Mouse (Mus musculus) limb, embryonic 14.5 days (tissue): ENCODE results near the gene Slc35e3. TPM values are rescaled to one million over a fixed set of nuclear protein-coding genes. Genes with fewer than 3 reads are reported as not detected.

Source experiments
- ATAC-seq: fragments of 200-750 bp; cut with Nextera tagmentation; 2 replicates; pipeline ENCODE4 v1.8.0; 2017; ENCODE audit warnings: low read depth, moderate number of reproducible peaks, moderate TSS enrichment; ENCODE audit not compliant: low FRiP score
- DNase-seq: peaks from one replicate; pipeline ENCODE4 v3.0.0-alpha.2; 2015; ENCODE audit warnings: low spot score
- H3K27ac ChIP-seq: fragments of 300-500 bp; sonication (generic); replicated peaks from 2 replicates; pipeline ENCODE4 v1.5.1; 2014; ENCODE audit warnings: low read depth, mild to moderate bottlenecking, low read length, moderate library complexity, mixed read lengths
- H3K27me3 ChIP-seq: fragments of 300-500 bp; sonication (generic); 2 replicates; pipeline ENCODE4 v1.6.1; 2014; ENCODE audit warnings: low read length, mixed read lengths; ENCODE audit not compliant: control insufficient read depth, insufficient read depth
- H3K36me3 ChIP-seq: fragments of 300-500 bp; sonication (generic); 2 replicates; pipeline ENCODE4 v1.6.1; 2014; ENCODE audit warnings: mild to moderate bottlenecking, low read length, moderate library complexity, mixed read lengths; ENCODE audit not compliant: control insufficient read depth, insufficient read depth
- H3K4me1 ChIP-seq: fragments of 300-500 bp; sonication (generic); 2 replicates; pipeline ENCODE4 v1.6.1; 2014; ENCODE audit warnings: antibody characterized with exemption, low read length, mixed read lengths; ENCODE audit not compliant: control insufficient read depth, insufficient read depth
- H3K4me2 ChIP-seq: fragments of 300-500 bp; sonication (generic); replicated peaks from 2 replicates; pipeline ENCODE4 v1.6.1; 2014; ENCODE audit warnings: low read depth, mild to moderate bottlenecking, low read length, moderate library complexity; ENCODE audit not compliant: severe bottlenecking
- H3K4me3 ChIP-seq: fragments of 300-500 bp; sonication (generic); replicated peaks from 2 replicates; pipeline ENCODE4 v1.5.1; 2014; ENCODE audit warnings: low read length
- H3K9ac ChIP-seq: fragments of 300-500 bp; sonication (generic); 2 replicates; pipeline ENCODE4 v1.6.1; 2014; ENCODE audit warnings: mild to moderate bottlenecking, low read depth, low read length, moderate library complexity; ENCODE audit not compliant: severe bottlenecking
- H3K9me3 ChIP-seq: fragments of 300-500 bp; sonication (generic); 2 replicates; pipeline ENCODE4 v1.6.1; 2016; ENCODE audit warnings: low read length; ENCODE audit not compliant: control insufficient read depth
- POLR2A ChIP-seq: fragments of 200-500 bp; IDR thresholded peaks from 2 replicates; pipeline ENCODE4 v1.8.0; 2012; ENCODE audit warnings: inconsistent platforms, mild to moderate bottlenecking, moderate library complexity, borderline replicate concordance; ENCODE audit not compliant: insufficient read depth, insufficient read length; ENCODE audit errors: extremely low read depth
- WGBS: fragments of 180-500 bp; shearing (Covaris S2); extraction: QIAGEN DNeasy Blood & Tissue Kit; methylation state at CpG from one replicate; pipeline ENCODE4 v1.1.7; 2014; 5-methylcytosine and 5-hydroxymethylcytosine counted together
- polyA plus RNA-seq, 2 experiments: library from polyadenylated mRNA; depleted of rRNA in 1 of 2; stranded (reverse) in 1 of 2; unstranded in 1 of 2; fragments of >200 nt; fragmentation: Nextera tagmentation in 1 of 2; extraction: Ambion mirVana in 1 of 2; gene quantifications; 2 replicates each; pipeline versions ENCODE4 v1.2.1 to v1.2.3; 2012 to 2014

Gene Slc35e3
- polyA plus RNA-seq, 2 experiments, result 21.7 to 36.2 TPM

- TF ChIP-seq POLR2A, result no peak
Measured at GRCm38 (mm10) chr10:117696827-117697560, 49.2 kb downstream of the Slc35e3 start.

GRCm38 (mm10) chr10:117696021-117696826 is 49.9 kb downstream of the Slc35e3 start:
- no peaks in the 10 kb centered on the region for H3K27me3 ChIP-seq
- no peak overlapping the region for H3K4me3 ChIP-seq

More at GRCm38 (mm10) chr10:117696827-117697560, 49.2 kb downstream of the Slc35e3 start:
- Histone ChIP-seq H3K27me3 (no peaks in the 10 kb centered on the region), H3K27ac (no peak overlapping the region), H3K4me1 (no peaks in the 10 kb centered on the region), H3K4me2 (no peak overlapping the region), H3K9ac (no peak overlapping the region), H3K4me3 (no peak overlapping the region), H3K9me3 (no peaks in the 10 kb centered on the region), H3K36me3 (peaks cover 87% of the 10 kb centered on the region)
- 84% methylated on average over 6 of the region's 6 CpGs for WGBS
- ATAC-seq, result no peak
- DNase-seq, result no peak

GRCm38 (mm10) chr10:117695605-117696004 is 50.6 kb downstream of the Slc35e3 start:
- no peak overlapping the region for H3K27ac ChIP-seq
- H3K9ac ChIP-seq, result no peak overlapping the region
- H3K27me3 ChIP-seq, result no peaks in the 10 kb centered on the region
- no peak overlapping the region for H3K4me3 ChIP-seq
- DNase-seq (no peak), ATAC-seq (no peak)
- no peak for TF ChIP-seq POLR2A
- no peaks in the 10 kb centered on the region for H3K4me1 ChIP-seq
- peaks cover 87% of the 10 kb centered on the region for H3K36me3 ChIP-seq
- no peaks in the 10 kb centered on the region for H3K9me3 ChIP-seq
- WGBS, result 96% methylated on average over 4 of the region's 4 CpGs
- no peak overlapping the region for H3K4me2 ChIP-seq

More at GRCm38 (mm10) chr10:117696021-117696826, 49.9 kb downstream of the Slc35e3 start:
- Histone ChIP-seq H3K27ac (no peak overlapping the region), H3K4me2 (no peak overlapping the region), H3K9me3 (no peaks in the 10 kb centered on the region), H3K36me3 (peaks cover 84% of the 10 kb centered on the region), H3K9ac (no peak overlapping the region), H3K4me1 (no peaks in the 10 kb centered on the region)
- TF ChIP-seq POLR2A, result no peak
- DNase-seq (no peak), ATAC-seq (no peak)
- 92% methylated on average over 8 of the region's 8 CpGs for WGBS

- 95% methylated on average over 4 of the region's 4 CpGs for WGBS
- Histone ChIP-seq H3K9ac (no peak overlapping the region), H3K4me2 (no peak overlapping the region), H3K4me1 (no peaks in the 10 kb centered on the region), H3K27ac (no peak overlapping the region), H3K36me3 (peaks cover 87% of the 10 kb centered on the region), H3K27me3 (no peaks in the 10 kb centered on the region), H3K9me3 (no peaks in the 10 kb centered on the region), H3K4me3 (no peak overlapping the region)
- no peak for TF ChIP-seq POLR2A
- ATAC-seq, result no peak
- DNase-seq, result no peak
Measured at GRCm38 (mm10) chr10:117695027-117695426, 51.1 kb downstream of the Slc35e3 start.

- H3K4me1 ChIP-seq, result no peaks in the 10 kb centered on the region
- 95% methylated on average over 6 of the region's 6 CpGs for WGBS
Measured at GRCm38 (mm10) chr10:117694255-117694953, 51.8 kb downstream of the Slc35e3 start.

More at GRCm38 (mm10) chr10:117694255-117694953, 51.8 kb downstream of the Slc35e3 start:
- DNase-seq (no peak), ATAC-seq (no peak)
- H3K9ac ChIP-seq, result no peak overlapping the region
- no peaks in the 10 kb centered on the region for H3K9me3 ChIP-seq
- H3K4me3 ChIP-seq, result no peak overlapping the region
- no peaks in the 10 kb centered on the region for H3K27me3 ChIP-seq
- no peak overlapping the region for H3K4me2 ChIP-seq
- peaks cover 86% of the 10 kb centered on the region for H3K36me3 ChIP-seq
- no peak overlapping the region for H3K27ac ChIP-seq
- no peak for TF ChIP-seq POLR2A
